Mouse (Mus musculus) forebrain, embryonic 15.5 days (tissue): Measurements from ENCODE around the gene Rarres2. TPM values are rescaled to one million over a fixed set of nuclear protein-coding genes. Genes with fewer than 3 reads are reported as not detected.

Experiments used
- ATAC-seq: fragments of 200-750 bp; cut with Nextera tagmentation; replicated peaks from 2 replicates; pipeline ENCODE4 v1.8.0; 2017; ENCODE audit warnings: mild to moderate bottlenecking, moderate TSS enrichment, moderate library complexity
- H3K27ac ChIP-seq: fragments of 300-500 bp; sonication (generic); replicated peaks from 2 replicates; pipeline ENCODE4 v1.5.1; 2015; ENCODE audit warnings: mild to moderate bottlenecking, inconsistent platforms
- H3K27me3 ChIP-seq: fragments of 300-500 bp; sonication (generic); 2 replicates; pipeline ENCODE4 v1.6.1; 2015; ENCODE audit warnings: inconsistent platforms
- H3K36me3 ChIP-seq: fragments of 300-500 bp; sonication (generic); 2 replicates; pipeline ENCODE4 v1.6.1; 2015; ENCODE audit warnings: mild to moderate bottlenecking, inconsistent platforms
- H3K4me1 ChIP-seq: fragments of 300-500 bp; sonication (generic); 2 replicates; pipeline ENCODE4 v1.6.1; 2015; ENCODE audit warnings: inconsistent platforms
- H3K4me2 ChIP-seq: fragments of 300-500 bp; sonication (generic); replicated peaks from 2 replicates; pipeline ENCODE4 v1.6.1; 2015; ENCODE audit warnings: mild to moderate bottlenecking, inconsistent platforms
- H3K4me3 ChIP-seq: fragments of 300-500 bp; sonication (generic); 2 replicates; pipeline ENCODE4 v1.5.1; 2015; ENCODE audit warnings: mild to moderate bottlenecking, inconsistent platforms
- H3K9ac ChIP-seq: fragments of 300-500 bp; sonication (generic); replicated peaks from 2 replicates; pipeline ENCODE4 v1.6.1; 2015; ENCODE audit warnings: mild to moderate bottlenecking, inconsistent platforms
- H3K9me3 ChIP-seq: fragments of 300-500 bp; sonication (generic); 2 replicates; pipeline ENCODE4 v1.6.1; 2016; ENCODE audit warnings: inconsistent platforms
- WGBS: fragments of 180-500 bp; shearing (Covaris S2); methylation state at CpG from one replicate; pipeline ENCODE4 v1.1.7; 2015; ENCODE audit warnings: mixed read lengths; 5-methylcytosine and 5-hydroxymethylcytosine counted together
- polyA plus RNA-seq: library from polyadenylated mRNA; unstranded; fragments of >200 nt; fragmentation: Nextera tagmentation; extraction: Ambion mirVana; gene quantifications from 2 replicates; pipeline ENCODE4 v1.2.1, GENCODE M21; 2015

Rarres2 gene
- polyA plus RNA-seq, 1 experiment from 2014 or later, result 3.0 TPM

DNA sequence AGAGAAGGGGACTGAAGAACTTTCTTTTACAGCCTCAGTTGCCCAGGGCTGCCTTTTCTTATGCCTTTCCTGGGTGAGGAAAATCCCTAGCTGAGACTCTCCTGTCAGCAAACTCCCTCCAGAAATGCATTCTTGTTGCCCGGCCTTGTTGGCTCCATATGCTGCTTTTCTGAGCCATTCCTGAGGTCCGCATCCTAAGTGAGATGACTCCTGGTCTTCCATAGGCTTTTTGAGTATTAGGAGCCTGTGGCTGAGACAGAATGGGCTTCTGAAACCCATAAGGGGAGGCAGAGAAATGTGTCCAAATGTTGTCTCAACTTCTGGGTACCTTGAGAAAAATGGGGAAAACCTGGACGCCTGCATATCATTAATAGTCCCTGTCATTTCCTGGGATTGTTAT is 1.4 kb upstream of the Rarres2 start:
- WGBS, result 76% methylated on average over 3 of the region's 3 CpGs
- Histone ChIP-seq H3K27me3 (no peaks in the 10 kb centered on the region), H3K9me3 (no peaks in the 10 kb centered on the region), H3K4me3 (no peak overlapping the region), H3K4me2 (no peak overlapping the region), H3K36me3 (no peaks in the 10 kb centered on the region), H3K27ac (no peak overlapping the region), H3K4me1 (no peaks in the 10 kb centered on the region), H3K9ac (no peak overlapping the region)
- ATAC-seq, result no peak

GRCm38 (mm10) chr6:48573280-48573679 is 691 bp upstream of the Rarres2 start:
- H3K4me2 ChIP-seq, result no peak overlapping the region
- no peak for ATAC-seq
- H3K9me3 ChIP-seq, result no peaks in the 10 kb centered on the region
- H3K4me1 ChIP-seq, result no peaks in the 10 kb centered on the region; the same call in 1 of the 2 replicates
- no peaks in the 10 kb centered on the region for H3K27me3 ChIP-seq
- H3K9ac ChIP-seq, result no peak overlapping the region
- H3K36me3 ChIP-seq, result no peaks in the 10 kb centered on the region
- no peak overlapping the region for H3K4me3 ChIP-seq
- H3K27ac ChIP-seq, result no peak overlapping the region
- 80% methylated on average over 10 of the region's 10 CpGs for WGBS

- Histone ChIP-seq H3K27me3 (no peaks in the 10 kb centered on the region), H3K36me3 (no peaks in the 10 kb centered on the region), H3K9me3 (no peaks in the 10 kb centered on the region), H3K27ac (no peak overlapping the region), H3K4me1 (peaks cover 5% of the 10 kb centered on the region; the same call in 1 of the 2 replicates), H3K4me3 (no peak overlapping the region), H3K4me2 (no peak overlapping the region), H3K9ac (no peak overlapping the region)
- no peak for ATAC-seq
- 94% methylated on average over 5 of the region's 5 CpGs for WGBS
Observed at GRCm38 (mm10) chr6:48572014-48572413, 575 bp downstream of the Rarres2 start.

- Histone ChIP-seq H3K27ac (no peak overlapping the region), H3K4me1 (peaks cover 5% of the 10 kb centered on the region; the same call in 1 of the 2 replicates), H3K27me3 (no peaks in the 10 kb centered on the region), H3K4me2 (no peak overlapping the region), H3K9ac (no peak overlapping the region), H3K36me3 (peaks cover 6% of the 10 kb centered on the region), H3K4me3 (no peak overlapping the region), H3K9me3 (no peaks in the 10 kb centered on the region)
- 85% methylated on average over 7 of the region's 8 CpGs for WGBS
- no peak for ATAC-seq
Observed at GRCm38 (mm10) chr6:48569065-48569807, 3.4 kb downstream of the Rarres2 start.

DNA sequence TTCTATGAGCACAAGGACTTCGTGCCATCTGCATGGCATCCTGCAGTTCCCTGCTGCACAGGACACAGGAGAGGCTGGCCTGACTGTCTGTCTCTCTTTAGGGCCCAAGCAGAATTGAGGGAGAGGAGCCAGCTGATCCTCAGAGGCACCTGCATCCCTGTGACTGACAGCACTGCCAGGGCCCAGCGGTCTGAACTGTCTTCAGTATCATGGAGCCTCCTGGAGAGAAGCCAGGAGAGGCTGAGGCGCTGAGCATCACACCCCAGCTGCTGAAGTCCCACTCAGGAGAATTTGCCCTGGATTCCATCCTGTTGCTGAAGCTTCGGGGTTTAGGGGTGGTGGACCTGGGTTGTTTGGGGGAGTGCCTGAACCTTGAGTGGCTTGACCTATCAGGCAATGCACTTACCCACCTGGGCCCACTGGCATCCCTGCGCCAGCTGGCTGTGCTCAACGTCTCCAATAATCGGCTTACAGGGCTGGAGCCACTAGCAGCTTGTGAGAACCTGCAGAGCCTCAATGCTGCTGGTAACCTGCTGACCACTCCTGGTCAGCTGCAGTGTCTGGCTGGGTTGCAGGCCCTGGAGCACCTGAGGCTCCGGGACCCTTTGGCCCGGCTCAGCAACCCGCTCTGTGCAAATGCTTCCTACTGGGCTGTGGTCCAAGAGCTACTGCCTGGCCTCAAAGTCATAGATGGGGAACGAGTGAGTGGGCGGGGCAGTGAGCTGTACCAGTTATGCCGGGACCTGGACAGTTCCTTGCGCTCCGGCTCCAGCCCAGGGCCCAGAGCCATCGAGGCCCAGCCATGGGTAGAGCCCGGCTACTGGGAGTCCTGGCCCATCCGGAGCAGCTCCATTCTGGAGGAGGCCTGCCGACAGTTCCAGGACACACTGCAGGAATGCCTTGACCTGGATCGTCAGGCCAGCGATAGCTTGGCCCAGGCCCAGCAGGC is 4.3 kb downstream of the Rarres2 start:
- H3K4me3 ChIP-seq, result no peak overlapping the region
- no peak overlapping the region for H3K4me2 ChIP-seq
- no peaks in the 10 kb centered on the region for H3K27me3 ChIP-seq
- no peak overlapping the region for H3K27ac ChIP-seq
- no peaks in the 10 kb centered on the region for H3K9me3 ChIP-seq
- no peak overlapping the region for H3K9ac ChIP-seq
- H3K36me3 ChIP-seq, result peaks cover 9% of the 10 kb centered on the region
- whole genome bisulfite sequencing, result 76% methylated on average over 21 of the region's 21 CpGs
- H3K4me1 ChIP-seq, result peaks cover 5% of the 10 kb centered on the region; the same call in 1 of the 2 replicates
- peak; percentile 44; the same call in 1 of the 2 replicates for ATAC-seq

DNA sequence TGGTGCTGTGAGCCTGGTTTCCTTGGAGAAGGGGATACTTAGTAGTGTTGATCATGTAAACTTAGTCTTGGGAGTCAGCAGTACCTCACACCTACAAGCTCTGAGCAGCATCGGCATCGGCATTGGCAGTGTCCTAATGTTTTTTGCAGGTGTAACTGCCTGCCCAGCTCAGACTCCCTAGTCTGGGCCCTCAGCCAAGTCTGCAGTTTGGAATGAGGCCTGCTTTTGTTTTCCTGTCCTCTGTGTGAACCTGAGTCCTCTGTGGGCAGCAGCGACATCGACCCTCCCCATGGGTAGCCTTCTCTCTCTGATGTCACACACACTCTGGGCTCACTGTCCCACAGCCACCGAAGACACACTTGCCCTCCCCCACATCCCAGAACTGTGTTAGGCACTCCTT is 6.3 kb downstream of the Rarres2 start:
- H3K4me2 ChIP-seq, result no peak overlapping the region
- no peak overlapping the region for H3K27ac ChIP-seq
- H3K4me1 ChIP-seq, result peaks cover 5% of the 10 kb centered on the region; the same call in 1 of the 2 replicates
- no peak overlapping the region for H3K4me3 ChIP-seq
- H3K27me3 ChIP-seq, result no peaks in the 10 kb centered on the region
- H3K9ac ChIP-seq, result no peak overlapping the region
- no peak for ATAC-seq
- WGBS, result 34% methylated on average over 5 of the region's 5 CpGs
- peaks cover 9% of the 10 kb centered on the region for H3K36me3 ChIP-seq
- no peaks in the 10 kb centered on the region for H3K9me3 ChIP-seq

GRCm38 (mm10) chr6:48565693-48566310 is 6.8 kb downstream of the Rarres2 start:
- WGBS, result 94% methylated on average over 4 of the region's 4 CpGs
- Histone ChIP-seq H3K36me3 (peaks cover 9% of the 10 kb centered on the region), H3K27ac (no peak overlapping the region), H3K4me2 (no peak overlapping the region), H3K9me3 (no peaks in the 10 kb centered on the region), H3K4me1 (peaks cover 5% of the 10 kb centered on the region; the same call in 1 of the 2 replicates), H3K9ac (no peak overlapping the region), H3K27me3 (no peaks in the 10 kb centered on the region), H3K4me3 (no peak overlapping the region)
- ATAC-seq, result no peak

GRCm38 (mm10) chr6:48555956-48556355 is 16.6 kb downstream of the Rarres2 start:
- Histone ChIP-seq H3K4me1 (peaks cover 18% of the 10 kb centered on the region), H3K27me3 (no peaks in the 10 kb centered on the region), H3K36me3 (no peaks in the 10 kb centered on the region), H3K4me3 (no peak overlapping the region), H3K9me3 (no peaks in the 10 kb centered on the region), H3K9ac (no peak overlapping the region), H3K27ac (no peak overlapping the region), H3K4me2 (no peak overlapping the region)
- 91% methylated on average over 3 of the region's 3 CpGs for whole genome bisulfite sequencing
- no peak for ATAC-seq

GRCm38 (mm10) chr6:48555104-48555890 is 17.3 kb downstream of the Rarres2 start:
- Histone ChIP-seq H3K9me3 (no peaks in the 10 kb centered on the region), H3K4me1 (peaks cover 18% of the 10 kb centered on the region), H3K4me3 (peak overlapping the region; percentile 62), H3K9ac (peak overlapping the region; percentile 86), H3K4me2 (peak overlapping the region; percentile 79), H3K27me3 (no peaks in the 10 kb centered on the region), H3K36me3 (no peaks in the 10 kb centered on the region), H3K27ac (peak overlapping the region; percentile 100)
- ATAC-seq, result peak; percentile 91
- 24% methylated on average over 14 of the region's 14 CpGs for WGBS

- H3K4me3 ChIP-seq, result peak within 1 kb of the TSS; percentile 62
- H3K4me1 ChIP-seq, result peaks cover 18% of the 10 kb centered on the region
- peak within 1 kb of the TSS; percentile 100 for H3K27ac ChIP-seq
- WGBS, result under 1% methylated on average over 39 of the region's 39 CpGs
- H3K9ac ChIP-seq, result peak within 1 kb of the TSS; percentile 86
- H3K27me3 ChIP-seq, result no peaks in the 10 kb centered on the region
- H3K4me2 ChIP-seq, result peak within 1 kb of the TSS; percentile 79
- H3K9me3 ChIP-seq, result no peaks in the 10 kb centered on the region
- H3K36me3 ChIP-seq, result no peaks in the 10 kb centered on the region
- peak; percentile 94 for ATAC-seq
Observed at GRCm38 (mm10) chr6:48554280-48555103, 18.1 kb downstream of the Rarres2 start, which contains the start of gene Lrrc61. Gene Lrrc61, plus strand, starts transcription at chr6:48554796.
